Mouse (Mus musculus) midbrain, embryonic 10.5 days (tissue): ENCODE results near the gene Dnmt1. TPM values are rescaled to one million over a fixed set of nuclear protein-coding genes. Genes with fewer than 3 reads are reported as not detected.

Source experiments
- DNase-seq: peaks from one replicate; pipeline ENCODE4 v3.0.0-alpha.2; 2017; ENCODE audit warnings: low spot score
- H3K27ac ChIP-seq: fragments of 300-500 bp; sonication (generic); replicated peaks from 2 replicates; pipeline ENCODE4 v1.5.1; 2016; ENCODE audit warnings: mild to moderate bottlenecking
- H3K27me3 ChIP-seq: fragments of 300-500 bp; sonication (generic); 2 replicates; pipeline ENCODE4 v1.6.1; 2016; ENCODE audit warnings: low read depth, mild to moderate bottlenecking; ENCODE audit not compliant: poor library complexity, severe bottlenecking
- H3K36me3 ChIP-seq: fragments of 300-500 bp; sonication (generic); 2 replicates; pipeline ENCODE4 v1.6.1; 2016; ENCODE audit warnings: mild to moderate bottlenecking, moderate library complexity
- H3K4me1 ChIP-seq: fragments of 300-500 bp; sonication (generic); 2 replicates; pipeline ENCODE4 v1.6.1; 2016
- H3K4me3 ChIP-seq: fragments of 300-500 bp; sonication (generic); 2 replicates; pipeline ENCODE4 v1.5.1; 2016; ENCODE audit warnings: mild to moderate bottlenecking, moderate library complexity
- H3K9me3 ChIP-seq: fragments of 300-500 bp; sonication (generic); replicated peaks from 2 replicates; pipeline ENCODE4 v1.6.1; 2016; ENCODE audit warnings: mild to moderate bottlenecking
- WGBS: fragments of 180-500 bp; shearing (Covaris S2); methylation state at CpG from one replicate; pipeline ENCODE4 v1.1.7; 2016; 5-methylcytosine and 5-hydroxymethylcytosine counted together
- microRNA-seq: library from miRNA; unstranded; fragments of <30 nt; microRNA quantifications from one replicate; pipeline ENCODE4, GENCODE M21; 2017
- polyA plus RNA-seq: library from polyadenylated mRNA; unstranded; fragments of >200 nt; fragmentation: Nextera tagmentation; extraction: Ambion mirVana; gene quantifications from 2 replicates; pipeline ENCODE4 v1.2.1, GENCODE M21; 2016

Dnmt1 gene
- polyA plus RNA-seq, 1 experiment from 2014 or later, result 141 TPM

DNA sequence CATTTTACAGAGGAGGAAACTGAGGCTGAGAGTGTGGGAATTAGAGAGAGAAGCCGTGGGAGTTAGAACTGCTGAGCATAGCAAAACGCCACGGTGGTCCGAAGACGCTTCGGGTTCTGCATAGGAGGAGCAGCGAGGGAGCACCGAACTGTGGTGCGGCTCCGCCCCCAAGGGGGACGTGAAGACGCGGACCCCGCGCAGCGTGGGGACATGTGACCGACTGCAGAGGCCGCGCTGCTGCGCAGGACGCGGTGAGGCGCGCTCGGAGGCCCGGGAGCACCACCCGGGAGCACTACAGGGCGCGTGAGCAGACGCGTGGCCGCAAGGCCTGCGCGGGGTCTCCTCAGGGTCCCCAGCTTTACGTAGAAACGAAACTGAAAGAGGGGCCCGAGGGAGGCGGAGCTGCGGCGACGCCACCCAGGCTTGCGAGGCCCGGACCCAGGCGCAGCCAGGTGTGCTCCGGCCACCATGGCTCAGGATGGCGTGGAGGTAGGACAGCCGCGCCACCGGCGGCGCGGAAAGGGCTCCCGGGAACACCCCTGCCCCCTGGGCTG lies 91.2 kb downstream of the Dnmt1 start, which contains the start of gene A230050P20Rik:
Gene A230050P20Rik, plus strand, starts transcription at position 195 of the 554 bp plus-strand sequence.
- Histone ChIP-seq H3K27ac (no peak within 1 kb of the TSS), H3K27me3 (peaks cover 56% of the 10 kb centered on the region), H3K4me1 (peaks cover 9% of the 10 kb centered on the region), H3K4me3 (peak within 1 kb of the TSS; percentile 45), H3K36me3 (no peaks in the 10 kb centered on the region), H3K9me3 (no peaks in the 10 kb centered on the region)
- DNase-seq, result peak; percentile 21
- WGBS, result 9% methylated on average over 53 of the region's 53 CpGs

DNA sequence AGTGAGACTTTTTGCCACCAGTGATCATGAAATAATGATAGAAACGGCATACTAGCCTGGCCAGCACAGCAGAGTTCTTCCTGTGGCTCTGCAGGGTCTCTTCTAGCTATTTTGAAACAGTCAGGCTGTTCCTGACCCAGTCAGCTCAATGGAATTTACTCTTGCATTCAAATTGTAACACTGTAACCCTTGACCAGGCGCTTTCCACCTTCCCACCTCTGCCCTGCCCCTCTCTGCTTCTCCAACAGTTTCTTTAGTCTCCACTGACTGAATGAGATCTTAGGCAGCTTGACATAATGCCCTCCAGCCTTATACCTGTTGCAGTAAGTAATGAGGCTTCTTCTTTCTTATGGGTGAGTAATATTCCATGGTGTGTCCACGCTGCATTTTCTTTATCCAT lies 92.8 kb downstream of the Dnmt1 start:
- peaks cover 9% of the 10 kb centered on the region for H3K4me1 ChIP-seq
- peaks cover 56% of the 10 kb centered on the region for H3K27me3 ChIP-seq
- no peaks in the 10 kb centered on the region for H3K36me3 ChIP-seq
- H3K27ac ChIP-seq, result no peak overlapping the region
- 71% methylated on average over 3 of the region's 3 CpGs for WGBS
- no peak overlapping the region for H3K4me3 ChIP-seq
- no peaks in the 10 kb centered on the region for H3K9me3 ChIP-seq
- DNase-seq, result no peak

- DNase-seq, result no peak
- peaks cover 14% of the 10 kb centered on the region for H3K27me3 ChIP-seq
- no peaks in the 10 kb centered on the region for H3K9me3 ChIP-seq
- no peak overlapping the region for H3K4me3 ChIP-seq
- H3K4me1 ChIP-seq, result no peaks in the 10 kb centered on the region
- no peak overlapping the region for H3K27ac ChIP-seq
- H3K36me3 ChIP-seq, result no peaks in the 10 kb centered on the region
- 56% methylated on average over 4 of the region's 4 CpGs for WGBS
Observed at GRCm38 (mm10) chr9:20862225-20862624, 97.5 kb downstream of the Dnmt1 start.

GRCm38 (mm10) chr9:20861821-20862220 lies 97.9 kb downstream of the Dnmt1 start:
- no peak overlapping the region for H3K4me3 ChIP-seq
- WGBS, result 15% methylated on average over 4 of the region's 4 CpGs
- peak; percentile 56 for DNase-seq
- H3K9me3 ChIP-seq, result no peaks in the 10 kb centered on the region
- H3K36me3 ChIP-seq, result no peaks in the 10 kb centered on the region
- H3K27ac ChIP-seq, result no peak overlapping the region
- peaks cover 10% of the 10 kb centered on the region; the same call in 1 of the 2 replicates for H3K27me3 ChIP-seq
- H3K4me1 ChIP-seq, result no peaks in the 10 kb centered on the region

GRCm38 (mm10) chr9:20859926-20860325 lies 99.8 kb downstream of the Dnmt1 start:
- H3K9me3 ChIP-seq, result no peaks in the 10 kb centered on the region
- H3K27me3 ChIP-seq, result no peaks in the 10 kb centered on the region
- no peak for DNase-seq
- no peaks in the 10 kb centered on the region for H3K36me3 ChIP-seq
- no peaks in the 10 kb centered on the region for H3K4me1 ChIP-seq
- no peak overlapping the region for H3K27ac ChIP-seq
- WGBS, result 52% methylated on average over 6 of the region's 6 CpGs
- H3K4me3 ChIP-seq, result no peak overlapping the region

Small RNA genes within 50 kb of the gene (microRNA-seq; reads per million reads assigned to microRNA genes)
- 0.90 reads per million for gene Mir7081

Other genes starting within 250 kb of the Dnmt1 start
- 26.8 and 34.6 TPM in 2 replicates for gene Olfm2, start 213.5 kb downstream of the Dnmt1 start, polyA plus RNA-seq
- gene Col5a3, start 144.8 kb downstream of the Dnmt1 start, polyA plus RNA-seq, result 0.60 TPM in 2 replicates
- not detected in 2 replicates for gene Rdh8, start 141.4 kb downstream of the Dnmt1 start, polyA plus RNA-seq
- 0.69 and 0.87 TPM in 2 replicates for gene A230050P20Rik, start 91.2 kb downstream of the Dnmt1 start, polyA plus RNA-seq
- 5.5 and 5.9 TPM in 2 replicates for gene Angptl6, start 80.2 kb downstream of the Dnmt1 start, polyA plus RNA-seq
- gene Ppan, start 71.7 kb downstream of the Dnmt1 start, polyA plus RNA-seq, result 78.4 and 97.2 TPM in 2 replicates
- gene Eif3g, start 61.3 kb downstream of the Dnmt1 start, polyA plus RNA-seq, result 398 and 429 TPM in 2 replicates
- 19.1 and 22.1 TPM in 2 replicates for gene S1pr2, start 16.9 kb upstream of the Dnmt1 start, polyA plus RNA-seq
- 141 and 143 TPM in 2 replicates for gene Mrpl4, start 42.9 kb upstream of the Dnmt1 start, polyA plus RNA-seq
- gene Icam1, start 56.1 kb upstream of the Dnmt1 start, polyA plus RNA-seq, result 4.5 and 4.9 TPM in 2 replicates
- gene Icam4, start 69.5 kb upstream of the Dnmt1 start, polyA plus RNA-seq, result 5.6 and 5.9 TPM in 2 replicates
- gene Icam5, start 72.2 kb upstream of the Dnmt1 start, polyA plus RNA-seq, result 0.05 TPM in 1 of 2 replicates, not detected in the other
- 0.91 and 1.2 TPM in 2 replicates for gene Zglp1, start 107.2 kb upstream of the Dnmt1 start, polyA plus RNA-seq
- gene Gm49373, start 113.2 kb upstream of the Dnmt1 start, polyA plus RNA-seq, result 1.0 and 1.3 TPM in 2 replicates
- gene Fdx1l, start 113.7 kb upstream of the Dnmt1 start, polyA plus RNA-seq, result 57.1 and 66.7 TPM in 2 replicates
- gene Gm38431, start 132.1 kb upstream of the Dnmt1 start, polyA plus RNA-seq, result 3.4 and 3.9 TPM in 2 replicates
- 95.4 and 102 TPM in 2 replicates for gene Raver1, start 132.1 kb upstream of the Dnmt1 start, polyA plus RNA-seq
- gene Tyk2, start 171.4 kb upstream of the Dnmt1 start, polyA plus RNA-seq, result 13.6 and 14.8 TPM in 2 replicates
- 351 and 367 TPM in 2 replicates for gene Cdc37, start 190.1 kb upstream of the Dnmt1 start, polyA plus RNA-seq
- 3.8 and 5.0 TPM in 2 replicates for gene Pde4a, start 205.8 kb upstream of the Dnmt1 start, polyA plus RNA-seq